Mouse (Mus musculus) brain, embryonic 14.5 days (tissue): ENCODE measurements around the gene Rasl12.

ENCODE experiments used
- CTCF ChIP-seq: fragments of 200-500 bp; IDR thresholded peaks from 2 replicates; pipeline ENCODE4 v1.5.1; 2012; ENCODE audit warnings: inconsistent platforms, mild to moderate bottlenecking, moderate library complexity, borderline replicate concordance; ENCODE audit not compliant: insufficient read depth, insufficient read length; ENCODE audit errors: extremely low read depth
- POLR2A ChIP-seq: fragments of 200-500 bp; IDR thresholded peaks from 2 replicates; pipeline ENCODE4 v1.6.1; 2012; ENCODE audit warnings: mild to moderate bottlenecking, inconsistent platforms, borderline replicate concordance; ENCODE audit not compliant: poor library complexity, insufficient read depth, insufficient read length, severe bottlenecking; ENCODE audit errors: extremely low read depth

GRCm38 (mm10) chr9:65460198-65460597 is 61.9 kb downstream of the Rasl12 start:
- TF ChIP-seq CTCF: no peak
- no peak for TF ChIP-seq POLR2A
